Mouse (Mus musculus) lung, adult 18-20 months (tissue): ENCODE results near the gene Fam160a1.

Experiments
- DNase-seq, 2 experiments: peaks; one replicate each; pipeline ENCODE4 v3.0.0; 2022; ENCODE audit warnings: mixed read lengths in 2 of 2

The Fam160a1 gene

DNA sequence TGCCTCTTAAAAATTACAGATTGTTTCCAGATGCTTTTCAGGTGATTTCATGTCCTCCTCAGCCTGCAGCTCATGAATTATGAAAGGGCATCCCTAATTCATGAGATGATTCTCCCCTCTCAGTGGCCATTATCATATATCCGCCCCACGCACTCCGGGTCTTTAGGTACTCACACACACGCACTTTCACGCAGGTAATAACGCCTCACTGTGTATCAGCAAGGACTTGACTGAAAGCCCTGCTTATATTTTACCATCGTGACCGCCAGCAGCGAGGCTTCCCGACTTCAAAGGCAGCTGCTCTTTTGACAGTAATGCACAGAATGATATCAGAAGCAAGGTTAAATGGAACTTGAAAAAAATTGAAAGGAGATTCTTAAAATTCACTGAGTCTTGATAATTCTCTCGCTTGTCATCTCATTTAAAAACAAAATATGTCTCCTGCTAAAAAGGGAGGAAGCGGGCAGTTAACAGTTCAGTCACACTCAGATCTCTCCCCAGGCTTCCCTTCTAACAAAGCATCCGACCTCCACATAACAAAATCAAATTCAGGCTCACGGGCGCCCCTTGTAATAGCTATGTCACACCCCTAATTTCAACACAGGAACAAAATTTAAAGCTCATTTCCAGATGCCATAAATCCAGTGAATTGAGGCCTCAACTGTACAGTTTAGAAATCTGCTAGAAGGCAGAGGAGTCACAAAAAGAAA lies 3.9 kb upstream of the Fam160a1 start:
- DNase-seq: no peak

DNA sequence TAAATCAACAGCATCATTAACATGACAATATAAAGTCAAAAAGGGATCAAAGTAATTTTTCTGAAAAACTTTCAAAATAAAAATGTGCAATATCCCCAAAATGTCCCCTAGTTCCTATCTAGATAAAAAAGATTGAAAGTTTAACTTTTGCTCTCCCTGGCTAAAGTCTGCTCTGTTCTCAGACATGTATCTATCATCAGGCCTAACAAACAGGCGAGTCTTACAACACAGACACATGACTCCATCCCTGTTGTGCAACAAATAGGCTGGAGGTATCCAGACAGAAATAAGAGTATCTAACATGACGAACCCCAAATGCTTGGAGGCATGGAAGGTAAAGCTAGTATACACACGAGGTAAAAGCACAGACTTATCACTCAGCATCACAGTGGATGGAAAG lies 2.2 kb upstream of the Fam160a1 start:
- DNase-seq: no peak

DNA sequence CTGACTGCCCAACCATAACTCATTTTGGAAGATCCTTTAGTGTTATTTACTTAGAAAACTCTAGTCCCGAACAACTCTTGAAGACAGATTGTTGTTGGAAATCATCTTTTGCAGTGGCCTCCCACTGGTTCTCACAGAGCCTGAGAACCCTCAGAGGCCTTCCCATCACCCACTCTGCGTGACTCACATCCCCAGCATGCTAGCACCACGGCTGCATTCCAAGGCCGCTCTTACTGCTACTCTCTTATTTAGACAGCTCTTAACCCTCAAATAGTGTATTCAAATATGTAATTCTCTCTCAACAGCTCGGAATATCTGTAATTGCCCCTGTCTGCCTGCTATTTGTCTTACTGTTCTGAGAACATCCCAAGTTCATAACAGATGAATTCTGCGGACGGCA lies 2.9 kb downstream of the Fam160a1 start:
- peak; percentile 73 to 76 for DNase-seq

DNA sequence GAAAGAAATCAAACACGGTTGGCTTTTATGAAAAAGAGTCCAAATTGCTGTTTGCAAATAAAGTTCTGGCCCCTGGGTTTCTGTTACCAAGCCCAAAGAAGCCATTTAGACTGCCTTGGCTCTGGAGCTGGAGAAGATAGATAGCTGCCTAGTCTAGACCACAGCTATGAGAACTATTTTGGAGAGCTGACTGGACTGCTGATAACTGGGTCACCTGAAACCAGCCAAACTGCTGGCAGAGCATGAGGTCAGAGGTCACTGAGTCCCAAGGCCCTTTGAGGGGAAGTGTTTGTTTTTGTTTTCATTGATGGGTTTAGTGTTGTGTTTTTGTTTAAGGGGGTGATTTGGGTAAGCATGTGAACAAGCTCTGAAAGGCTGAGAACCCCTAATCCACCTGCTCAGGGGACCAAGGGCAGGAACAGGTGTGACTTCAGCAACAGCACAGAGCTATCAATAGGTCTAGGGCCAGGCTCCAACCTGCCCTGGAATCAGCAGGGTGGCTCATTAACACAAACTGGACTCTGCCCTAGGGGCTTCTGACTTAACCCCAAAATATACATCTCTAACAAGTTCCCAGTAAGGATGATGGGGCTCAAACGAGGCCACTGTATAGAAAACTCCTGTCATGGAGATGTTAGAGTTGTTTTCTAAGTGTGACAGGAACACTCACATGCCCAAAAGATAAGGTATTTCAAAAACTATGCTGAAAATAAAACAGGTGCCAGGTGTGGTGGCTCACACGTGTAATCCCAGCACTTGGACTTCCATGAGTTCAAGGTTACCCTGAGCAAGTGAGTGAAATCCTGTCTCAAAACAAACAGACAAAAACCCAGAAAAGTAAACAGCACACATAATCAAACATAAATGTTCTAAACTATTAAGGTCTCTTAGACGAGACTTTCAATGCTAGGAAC lies 3.7 kb downstream of the Fam160a1 start:
- peak; percentile 28 to 40 for DNase-seq

DNA sequence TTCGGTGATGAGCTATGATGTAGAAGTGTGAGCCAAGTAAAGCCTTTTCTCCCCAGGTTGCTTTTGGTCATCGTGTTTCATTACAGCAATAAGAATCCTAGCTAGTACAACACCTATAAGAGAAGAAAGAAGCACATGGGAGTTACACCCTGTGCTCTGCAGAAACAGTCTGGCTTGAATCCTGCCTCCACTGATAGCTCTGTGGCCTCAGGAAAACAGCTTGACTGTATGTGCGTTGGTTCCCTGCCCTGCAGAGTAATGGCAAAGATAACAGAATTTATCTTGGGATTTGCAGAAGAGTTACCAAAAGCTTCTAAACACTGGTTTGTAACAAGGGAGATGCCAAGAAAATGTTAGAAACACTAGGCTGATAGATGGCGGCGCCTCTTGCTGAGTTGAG lies 5.1 kb downstream of the Fam160a1 start:
- no peak for DNase-seq

DNA sequence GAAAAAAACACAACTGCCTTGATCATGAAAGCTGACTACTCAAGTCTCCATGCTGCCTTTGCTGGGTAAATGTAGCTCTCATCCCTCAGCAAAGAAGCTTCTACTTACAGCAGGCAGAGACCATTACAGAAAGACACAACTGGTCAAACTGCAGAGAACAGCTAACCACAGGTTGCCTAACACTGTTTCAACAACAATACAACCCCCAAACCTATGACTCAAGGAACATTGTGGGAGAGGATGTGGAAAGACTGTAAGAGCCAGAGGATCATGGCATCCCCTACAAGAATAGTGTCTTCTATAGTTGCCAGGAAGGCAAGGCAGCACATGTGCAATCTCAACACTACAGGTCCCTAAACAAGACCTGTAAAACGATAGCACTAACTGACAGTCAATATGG lies 23.9 kb downstream of the Fam160a1 start:
- no peak for DNase-seq

DNA sequence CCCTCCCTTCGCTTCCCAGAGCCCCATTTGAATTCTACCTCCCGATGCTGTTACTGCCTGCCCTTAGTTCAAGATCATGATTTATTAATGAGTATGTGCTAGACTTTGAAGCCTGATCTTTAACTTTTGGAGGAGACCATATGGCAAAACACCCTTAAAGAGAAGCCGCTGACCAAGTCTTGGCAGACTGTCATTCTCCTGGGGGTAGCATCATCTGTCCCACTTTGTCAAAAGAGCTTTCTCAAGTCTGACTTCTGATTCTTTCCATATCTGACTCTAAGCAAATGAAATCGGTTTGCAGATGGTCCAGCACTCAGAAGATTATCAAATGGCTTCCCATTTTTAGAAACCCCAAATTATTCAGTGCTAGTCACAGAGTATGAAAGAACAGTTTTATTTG lies 27.3 kb downstream of the Fam160a1 start:
- DNase-seq: no peak

DNA sequence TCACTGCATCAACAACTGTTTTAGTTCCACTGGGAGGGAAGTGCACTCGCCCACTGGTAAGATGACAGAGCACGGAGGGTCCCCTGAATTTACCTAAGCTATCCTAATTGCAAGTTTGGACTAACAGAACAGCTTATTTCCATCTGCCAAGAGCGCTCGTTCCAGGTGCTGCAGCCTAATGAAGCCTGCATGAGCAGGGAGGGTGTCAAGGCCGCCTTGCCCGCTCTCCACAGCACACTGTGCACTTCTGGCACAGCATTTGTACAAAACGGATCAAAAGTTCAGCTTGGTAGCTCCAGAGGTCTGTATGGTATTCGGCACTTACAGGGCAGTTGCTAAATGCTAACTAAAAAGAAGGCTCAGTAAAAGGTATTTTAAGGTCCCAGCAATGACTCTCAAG lies 30.6 kb downstream of the Fam160a1 start:
- DNase-seq: no peak

DNA sequence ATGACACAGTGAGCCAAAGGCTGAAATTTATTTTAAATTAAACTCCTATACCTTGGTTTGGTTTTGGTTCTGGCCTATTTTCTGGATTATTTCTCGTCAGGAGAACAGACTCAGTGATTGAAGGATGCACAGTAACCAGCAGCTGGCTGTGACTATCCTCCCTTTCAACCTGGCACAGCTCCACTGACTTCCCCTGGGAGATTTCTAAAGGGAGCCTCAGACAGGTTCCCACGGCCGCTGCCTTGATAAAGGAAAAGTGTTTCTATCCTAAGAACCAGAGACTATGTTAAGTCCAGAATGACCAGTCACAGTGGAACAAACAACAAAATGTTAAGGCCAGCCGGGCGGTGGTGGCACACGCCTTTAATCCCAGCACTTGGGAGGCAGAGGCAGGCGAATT lies 36.2 kb downstream of the Fam160a1 start:
- DNase-seq: no peak

DNA sequence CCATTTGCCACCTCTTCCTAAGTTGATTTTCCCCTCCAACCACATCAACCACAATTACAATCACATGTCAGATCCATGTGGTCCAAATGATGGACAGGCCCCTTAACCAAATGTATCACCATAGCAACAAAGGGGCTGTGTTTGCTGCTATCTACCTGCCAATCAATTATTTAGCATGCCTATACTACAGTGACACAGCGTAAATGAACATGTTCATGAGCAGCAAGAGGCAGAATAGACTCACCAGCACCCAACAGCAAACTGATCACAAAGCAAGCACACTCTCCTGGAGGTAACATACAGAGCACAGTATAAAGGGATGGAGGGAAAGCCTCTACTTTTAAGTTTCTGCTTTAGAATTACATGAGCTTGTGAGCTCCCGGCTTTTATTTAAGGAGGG lies 36.8 kb downstream of the Fam160a1 start:
- DNase-seq: no peak

DNA sequence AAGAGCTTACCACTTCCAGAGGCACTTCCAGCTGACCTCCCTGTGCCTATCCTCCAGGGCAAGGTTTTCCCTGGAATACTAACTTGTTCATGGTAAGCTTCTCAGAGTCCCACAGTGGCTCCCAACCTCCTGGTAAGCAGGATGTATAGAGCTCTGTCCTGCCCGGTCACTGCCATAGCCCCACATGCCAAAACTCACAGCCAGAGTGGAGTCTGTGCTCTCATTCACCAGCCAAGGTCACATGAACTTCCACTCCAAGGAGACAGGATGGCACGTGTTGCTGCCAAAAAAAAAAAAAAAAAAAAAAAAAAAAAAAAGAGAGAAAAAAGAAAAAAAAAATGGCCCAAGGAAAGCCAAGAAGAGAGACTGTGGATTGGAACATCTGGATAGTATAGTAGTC lies 39.2 kb downstream of the Fam160a1 start:
- no peak for DNase-seq

DNA sequence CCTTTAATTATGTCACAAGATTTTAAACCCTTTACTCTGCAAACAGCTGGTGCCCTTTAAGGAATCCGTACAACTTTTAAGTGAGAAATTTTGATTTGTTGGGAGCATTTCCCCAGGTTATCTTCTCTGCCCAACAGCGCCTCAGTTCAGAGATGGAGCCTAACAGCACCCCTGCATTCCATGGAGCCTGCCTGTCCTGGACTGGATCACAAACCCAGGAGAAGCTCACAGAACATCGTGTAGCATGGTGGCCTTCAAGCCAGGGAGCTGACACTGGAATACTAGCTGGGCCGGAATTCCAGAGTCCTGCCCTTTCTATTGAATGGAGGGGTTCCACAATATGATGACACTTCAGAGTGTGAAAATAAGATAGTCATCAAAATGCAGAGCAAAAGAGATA lies 39.7 kb downstream of the Fam160a1 start:
- DNase-seq: no peak

DNA sequence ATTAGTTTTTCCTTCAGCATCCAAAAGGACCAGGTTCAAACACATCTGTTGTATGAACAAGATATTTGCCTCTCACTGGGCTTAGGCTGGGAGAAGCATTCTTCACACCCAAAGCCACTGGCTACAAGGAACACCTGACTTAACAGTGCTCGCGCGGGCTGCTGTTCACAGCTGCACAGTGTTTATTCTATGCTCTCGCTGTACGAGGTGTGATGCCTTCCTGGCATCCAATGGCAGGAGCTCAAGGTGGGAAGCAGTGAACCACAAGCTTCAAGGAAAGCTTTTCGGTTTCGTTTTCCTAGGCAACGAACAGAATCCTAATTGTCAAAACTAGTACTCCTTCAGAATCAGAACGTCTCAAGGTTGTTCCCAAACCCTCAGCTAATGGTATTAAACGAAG lies 40.4 kb downstream of the Fam160a1 start:
- no peak for DNase-seq

DNA sequence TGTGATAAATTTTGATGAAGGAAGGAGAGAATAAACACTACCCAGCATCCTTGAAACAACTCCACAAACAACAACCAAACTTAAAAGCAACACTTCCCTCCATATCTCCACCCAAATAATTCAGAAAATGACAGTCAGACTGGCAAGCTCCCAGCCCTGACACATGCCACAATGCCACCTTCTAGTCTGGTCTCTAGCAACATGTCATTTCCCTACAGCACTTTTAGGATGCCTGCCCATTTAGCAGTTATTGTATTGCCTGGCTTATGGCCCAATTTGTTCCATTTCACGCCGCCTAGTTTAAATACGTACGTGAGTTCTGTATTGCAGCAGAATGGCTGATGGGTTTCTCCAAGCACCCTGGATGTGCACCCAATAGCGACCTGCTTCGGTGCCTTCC lies 41.0 kb downstream of the Fam160a1 start:
- no peak for DNase-seq

DNA sequence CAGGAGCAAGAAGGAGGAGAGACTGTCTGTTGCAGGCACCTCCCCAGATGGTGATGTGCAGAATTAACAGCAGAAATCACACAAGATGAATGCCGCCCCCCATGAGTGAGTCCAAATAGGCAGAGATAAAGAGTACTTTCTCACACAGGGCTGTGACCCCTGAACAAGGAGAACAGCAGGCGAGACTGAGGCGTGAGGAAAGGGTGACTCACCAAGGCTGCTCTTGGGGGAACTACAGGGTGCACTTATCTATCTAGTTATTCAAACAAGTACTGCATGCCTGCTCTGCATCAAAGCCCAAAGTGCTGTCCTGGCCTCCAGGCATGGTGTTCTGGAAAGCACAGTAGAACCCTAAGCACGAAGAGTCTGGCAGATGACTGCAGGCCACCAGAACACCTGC lies 43.2 kb downstream of the Fam160a1 start:
- peak in 1 of 2 experiments; percentile 14 for DNase-seq

DNA sequence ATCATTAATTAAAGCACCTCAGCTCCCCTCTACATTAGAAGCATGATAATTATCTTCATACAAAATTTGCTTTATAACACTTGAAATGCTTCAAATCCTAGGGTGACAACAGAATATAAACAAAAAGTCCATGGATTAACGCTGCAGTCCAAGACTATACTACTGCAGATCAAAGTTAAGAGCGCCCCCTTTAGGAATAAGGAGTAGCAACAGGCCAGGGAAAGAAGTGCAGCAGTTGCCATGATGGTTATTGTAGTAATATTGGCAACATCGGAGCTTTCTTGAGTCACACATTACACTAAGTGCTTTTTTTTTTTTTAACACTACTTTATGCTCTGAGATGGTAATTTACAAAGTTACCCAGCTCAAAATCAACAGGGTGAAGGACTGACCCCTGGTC lies 43.7 kb downstream of the Fam160a1 start:
- DNase-seq: no peak

DNA sequence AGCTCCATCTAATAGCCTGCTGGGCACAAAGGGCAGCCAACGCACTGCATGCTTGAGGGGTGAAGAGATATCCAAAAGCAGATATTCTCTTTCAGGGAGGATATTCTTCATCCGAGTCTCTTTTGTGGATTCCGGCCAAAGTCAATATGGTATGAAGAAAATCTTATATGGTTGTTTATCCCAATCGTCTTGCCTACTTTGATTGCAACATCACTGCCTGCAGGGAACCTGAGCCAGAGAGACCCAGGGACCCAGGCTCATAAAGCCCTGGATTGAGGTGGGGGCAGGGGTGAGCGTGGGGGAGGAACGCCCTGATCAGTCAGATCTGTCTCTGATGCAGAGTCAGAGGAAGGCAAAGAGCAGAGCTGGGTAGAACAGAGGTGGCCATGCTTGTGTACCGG lies 52.2 kb downstream of the Fam160a1 start:
- DNase-seq: no peak

DNA sequence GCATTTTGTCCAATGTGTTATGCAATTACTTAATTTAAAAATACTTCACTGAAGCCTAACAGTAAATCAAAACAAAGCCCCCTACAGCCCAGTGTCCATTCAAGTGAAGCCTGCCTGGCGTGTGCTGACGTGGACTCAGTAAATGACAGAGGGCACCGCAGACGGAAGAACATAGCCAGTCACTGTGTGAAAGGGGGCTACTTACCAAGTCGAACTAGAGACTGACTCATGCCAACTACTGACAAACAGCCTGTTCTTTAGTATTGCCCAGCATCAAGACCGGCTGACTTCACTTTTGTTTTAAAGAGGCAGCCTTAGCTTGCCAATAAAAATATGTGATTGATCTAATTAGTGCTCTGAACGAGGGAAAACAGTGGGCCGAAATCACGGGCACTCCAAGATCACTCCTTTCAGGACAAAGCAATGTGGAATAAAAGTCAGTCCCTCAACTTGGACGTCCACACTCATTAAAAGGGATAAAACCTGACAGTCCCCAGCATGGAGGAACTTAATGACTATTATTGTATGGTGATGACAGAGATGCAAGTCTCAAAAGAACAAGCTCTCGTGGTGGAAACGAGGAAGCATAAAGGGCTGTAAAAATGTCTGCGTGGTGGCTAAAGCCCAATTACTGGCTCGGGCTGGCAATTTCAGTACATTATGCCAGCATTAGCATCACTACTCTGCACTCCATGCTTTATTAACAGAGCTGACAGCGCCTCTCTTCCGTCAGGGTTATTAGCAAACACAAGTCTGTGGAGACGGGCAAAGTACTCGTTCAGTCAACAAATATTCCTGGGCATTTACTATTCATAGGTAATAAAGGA lies 52.9 kb downstream of the Fam160a1 start:
- DNase-seq: no peak

DNA sequence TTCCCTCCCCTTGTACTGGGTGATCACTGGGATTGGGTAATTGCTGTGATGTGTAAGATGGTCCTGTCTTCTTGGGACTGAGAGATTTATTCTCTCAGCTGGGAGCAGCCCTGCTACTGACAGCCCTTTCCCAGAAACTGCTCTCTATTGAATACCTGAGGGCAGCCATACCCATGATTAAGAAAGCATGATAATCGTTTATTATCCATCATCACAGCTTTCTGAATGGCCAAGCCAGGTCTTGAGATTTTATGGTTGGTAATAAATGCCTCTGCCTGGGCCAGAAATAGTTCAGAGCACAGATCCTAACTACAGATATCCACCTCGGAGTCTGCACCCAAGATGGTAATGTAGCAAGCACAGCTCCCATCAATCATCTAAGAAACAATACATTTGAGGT lies 59.1 kb downstream of the Fam160a1 start:
- DNase-seq: no peak

DNA sequence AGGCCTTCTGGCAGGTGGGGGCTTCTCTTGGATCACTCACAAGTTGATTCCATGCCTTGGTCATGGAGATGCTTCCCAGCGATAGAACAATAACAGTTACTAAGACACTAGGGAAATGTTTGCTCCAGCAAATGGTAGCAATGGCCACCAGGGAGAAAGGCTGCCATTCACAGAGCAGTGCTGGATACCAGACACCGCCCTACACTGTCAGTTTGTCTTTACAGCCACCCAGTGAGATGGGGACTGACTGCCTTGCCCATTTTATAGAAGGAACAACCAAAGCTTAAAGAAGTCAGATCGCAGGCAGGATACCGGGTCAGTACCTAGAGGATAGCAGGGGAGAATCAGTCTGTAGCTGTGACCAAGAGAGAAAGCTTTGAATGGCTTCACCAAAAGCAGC lies 59.7 kb downstream of the Fam160a1 start:
- DNase-seq: no peak

DNA sequence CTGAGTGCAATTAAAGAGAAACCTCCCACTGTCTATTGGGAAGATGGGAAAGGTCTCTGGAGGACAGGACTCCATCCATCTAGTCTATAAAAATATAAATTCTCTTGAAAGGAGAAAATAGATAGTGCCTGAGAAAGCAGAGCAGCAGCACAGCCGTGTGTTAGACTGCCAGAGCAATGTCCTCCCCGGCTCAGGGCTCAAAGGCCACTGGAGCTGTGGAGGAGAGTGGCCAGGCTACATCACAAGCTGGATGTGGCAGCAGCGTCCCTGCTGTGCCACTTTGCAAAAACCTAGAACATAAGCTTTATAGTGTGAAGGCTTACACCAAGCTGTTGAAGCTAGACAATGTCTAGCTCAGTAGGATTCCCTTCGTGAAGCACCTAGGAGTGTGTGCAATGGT lies 67.7 kb downstream of the Fam160a1 start:
- no peak for DNase-seq

DNA sequence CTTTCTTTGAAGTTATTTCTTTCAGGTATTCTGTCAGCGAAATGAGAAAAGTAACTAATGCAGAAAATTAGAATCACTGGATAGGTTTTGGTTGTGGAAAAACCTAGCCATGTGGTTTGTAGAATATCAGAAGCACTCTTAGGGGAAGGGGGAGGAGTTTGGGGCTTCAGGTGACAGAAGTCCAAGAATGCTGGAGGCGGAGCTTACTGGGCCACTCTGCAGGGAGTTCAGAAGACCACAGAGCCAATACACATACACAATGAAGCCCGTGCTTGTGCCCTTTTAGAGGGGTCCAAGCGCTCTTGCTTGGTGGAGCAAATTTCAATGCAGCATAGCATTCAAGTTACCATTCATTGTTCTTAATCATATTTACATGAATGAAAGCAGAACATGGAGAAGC lies 68.2 kb downstream of the Fam160a1 start:
- DNase-seq: peak; percentile 20 to 27

DNA sequence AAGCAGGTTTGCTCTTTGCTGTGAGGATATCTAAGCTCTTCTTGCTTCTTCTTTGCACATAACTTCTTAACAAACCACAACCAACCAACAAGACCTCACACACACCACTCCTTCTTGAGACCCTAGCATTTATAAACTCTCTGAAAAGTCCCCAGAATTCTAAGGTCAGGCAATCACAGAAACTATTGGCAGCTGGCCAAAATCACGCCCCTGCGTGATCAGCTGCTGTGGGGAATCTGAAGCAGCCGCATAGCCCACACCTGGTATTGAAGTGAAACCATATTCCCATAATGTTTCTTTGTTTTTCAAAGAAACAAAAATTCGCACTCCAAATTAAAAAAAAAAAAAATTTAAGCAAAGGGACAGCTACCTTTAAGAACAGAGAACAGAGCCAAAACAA lies 71.0 kb downstream of the Fam160a1 start:
- no peak for DNase-seq

DNA sequence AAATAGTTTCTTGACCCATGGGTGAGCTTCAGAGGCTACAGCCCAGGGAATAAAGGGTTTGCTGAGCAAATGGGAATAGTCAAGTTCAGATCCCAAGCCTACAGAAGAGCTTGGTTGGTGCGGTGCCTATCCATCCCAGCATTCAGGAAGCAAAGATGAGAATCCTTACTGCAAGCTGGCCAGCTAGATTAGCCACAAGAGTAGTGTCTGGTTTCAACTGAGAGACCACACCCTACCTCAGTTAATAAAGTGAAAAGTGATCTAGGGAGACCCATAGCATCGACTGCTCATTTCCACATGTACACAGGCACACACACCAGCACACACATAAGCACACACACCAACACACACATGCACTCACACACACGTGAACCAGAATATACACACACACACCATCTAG lies 75.3 kb downstream of the Fam160a1 start:
- DNase-seq: no peak
